Mouse (Mus musculus) macrophage (primary cell): Measurements from ENCODE around the gene Yeats2. TPM values are rescaled to one million over a fixed set of nuclear protein-coding genes. Genes with fewer than 3 reads are reported as not detected.
"Not testable (repeated sequence)": the region's sequence is repeated elsewhere in the genome, so short reads cannot be mapped to it uniquely, and the experiment has no call there.

Experiments used
- H3K27ac ChIP-seq: fragments of 350-480 bp; formaldehyde crosslinking; 2 replicates; pipeline ENCODE4 v1.9.0; 2021
- H3K36me3 ChIP-seq: fragments of 350-480 bp; formaldehyde crosslinking; 2 replicates; pipeline ENCODE4 v1.9.0; 2021; ENCODE audit errors: inconsistent target
- H3K4me3 ChIP-seq: fragments of 350-480 bp; formaldehyde crosslinking; 2 replicates; pipeline ENCODE4 v1.9.0; 2021; ENCODE audit errors: inconsistent target
- H3K79me2 ChIP-seq: fragments of 350-480 bp; formaldehyde crosslinking; 2 replicates; pipeline ENCODE4 v1.9.0; 2021; ENCODE audit errors: inconsistent target
- WGBS: methylation state at CpG from one replicate; pipeline ENCODE4 v1.1.7; 2026; ENCODE audit warnings: inconsistent platforms; ENCODE audit not compliant: missing documents; 5-methylcytosine and 5-hydroxymethylcytosine counted together
- polyA plus RNA-seq: library from polyadenylated mRNA; stranded (reverse); fragments of 250-400 nt; gene quantifications from 3 replicates; pipeline ENCODE4 v1.2.4, GENCODE M21; 2018; ENCODE audit warnings: inconsistent platforms
- total RNA-seq, 78 experiments: library from RNA; depleted of rRNA; stranded (reverse); fragments of 250-400 nt; gene quantifications; 1 replicate in 9 of 78; 2 replicates in 24 of 78; 3 replicates in 43 of 78; 4 replicates in 2 of 78; pipeline ENCODE4 v1.2.4; 2018; ENCODE audit warnings: inconsistent platforms in 56 of 78

Yeats2 gene
- total RNA-seq (2018; cell fraction: chromatin; rRNA removed) = 100 to 1,000 TPM in 3 of 26 experiments, 10 to 100 TPM in 23; 21.3 to 110 (median 82.1) TPM
- 1 to 10 TPM; 3.2 to 9.6 (median 6.8) TPM for total RNA-seq (2018; cell fraction: cytosol; rRNA removed)
- 10 to 100 TPM; 10.7 to 71.8 (median 34.2) TPM for total RNA-seq (2018; cell fraction: nucleus; rRNA removed)
- polyA plus RNA-seq = 8.0 to 8.7 TPM (median 8.4 TPM) in 3 replicates

DNA sequence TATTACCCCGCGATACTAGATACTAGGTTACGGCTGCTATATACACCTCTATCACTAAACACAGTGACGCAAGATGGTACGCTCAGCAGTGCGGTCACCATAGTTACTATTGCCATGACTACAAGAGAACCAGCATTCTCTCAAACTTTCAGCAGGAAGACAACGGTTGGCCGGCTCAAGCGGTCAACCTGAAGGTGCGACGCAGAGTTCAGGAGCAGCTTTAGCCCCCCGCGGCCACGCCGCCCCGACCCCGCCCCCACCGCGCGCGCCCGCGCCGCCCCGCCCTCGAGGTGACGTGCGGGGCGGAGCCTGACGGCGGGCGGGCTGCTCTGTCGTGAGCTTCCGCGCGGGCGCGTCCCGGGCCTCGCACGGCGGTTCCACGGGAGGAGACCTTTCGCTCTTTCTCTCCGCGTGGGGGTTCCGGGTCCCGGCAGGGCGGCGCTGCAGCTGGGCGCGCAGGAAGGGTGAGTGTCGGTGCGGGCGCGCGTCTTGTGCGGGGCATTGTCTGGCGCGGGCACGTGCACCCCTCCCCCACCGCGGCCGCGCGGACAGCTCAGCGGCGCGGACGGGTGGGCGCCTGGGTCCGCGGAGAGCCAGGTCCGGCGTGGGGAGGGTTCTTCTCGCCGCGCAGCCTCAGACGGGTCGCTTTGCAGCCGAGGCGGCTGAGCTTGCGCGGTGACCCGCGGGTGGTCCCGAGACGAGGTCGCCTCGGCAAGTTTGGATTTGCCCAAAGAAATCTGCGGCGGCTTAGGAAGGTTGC, at the start of gene Yeats2:
Gene Yeats2 (plus strand): TSS at position 292 of the 760 bp plus-strand sequence.
- H3K27ac ChIP-seq = no peak within 1 kb of the TSS
- peaks cover 45% of the 10 kb centered on the region for H3K79me2 ChIP-seq
- under 1% methylated on average over 40 of the region's 92 CpGs for WGBS
- no peaks in the 10 kb centered on the region for H3K36me3 ChIP-seq
- H3K4me3 ChIP-seq = peak within 1 kb of the TSS; percentile 48

DNA sequence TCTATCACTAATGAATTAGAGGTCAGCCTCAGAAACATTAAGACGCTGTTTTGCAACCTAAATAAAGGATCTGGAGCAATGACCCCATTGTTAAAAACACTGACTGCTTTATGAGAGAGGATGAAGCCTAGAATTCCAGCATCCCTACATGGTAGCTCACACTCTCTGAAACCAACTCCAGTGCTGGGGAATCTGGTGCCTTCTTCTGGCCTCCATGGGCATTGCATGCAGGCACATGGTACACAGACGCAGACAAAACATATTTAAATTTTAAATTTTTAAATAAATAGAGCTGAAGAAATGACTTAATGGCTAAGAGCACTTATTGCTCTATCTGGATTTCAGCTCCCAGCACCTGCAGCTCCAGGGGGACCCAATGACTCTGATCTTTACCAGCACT, 44.9 kb upstream of the Yeats2 start:
- 93% methylated on average over 2 of the region's 2 CpGs for WGBS
- Histone ChIP-seq H3K4me3 (no peak overlapping the region), H3K36me3 (no peaks in the 10 kb centered on the region), H3K27ac (no peak overlapping the region), H3K79me2 (peaks cover 28% of the 10 kb centered on the region)

DNA sequence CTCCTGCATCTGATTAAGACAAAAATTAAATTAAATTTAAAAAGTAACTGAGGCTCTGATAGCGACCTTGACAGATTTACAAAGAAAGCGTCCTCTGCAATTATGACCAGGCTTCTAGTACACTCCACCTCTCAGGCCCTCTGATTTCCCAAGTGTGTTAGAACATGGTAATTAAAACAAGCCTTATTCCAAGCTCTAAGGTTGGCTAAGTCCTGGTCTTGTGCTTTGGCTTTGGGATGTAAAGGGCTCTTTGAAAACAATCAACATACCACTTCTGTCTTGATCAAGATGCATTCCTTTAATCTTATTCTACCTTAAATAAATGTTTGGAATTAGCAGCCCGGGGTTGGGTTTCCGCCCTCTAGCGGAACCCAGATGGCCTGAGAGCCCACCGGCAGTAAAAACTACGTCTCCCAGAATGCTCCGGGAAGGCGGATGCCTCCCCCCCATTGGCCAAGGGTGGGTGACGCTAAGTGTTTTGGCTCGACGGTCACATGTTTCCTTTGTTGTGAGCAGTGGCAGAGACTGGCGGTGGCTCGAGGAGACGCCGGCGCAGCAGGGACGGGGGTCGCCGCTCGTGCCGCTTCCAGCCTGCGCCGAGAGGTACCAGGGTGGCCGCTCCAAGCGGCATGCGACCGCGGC, 43.7 kb upstream of the Yeats2 start, which contains the start of gene Klhl24:
Gene Klhl24 (plus strand): TSS at position 474 of the 642 bp plus-strand sequence.
- Histone ChIP-seq H3K4me3 (peak within 1 kb of the TSS; percentile 40), H3K27ac (peak within 1 kb of the TSS; percentile 49; the same call in 1 of the 2 replicates), H3K79me2 (peaks cover 41% of the 10 kb centered on the region), H3K36me3 (no peaks in the 10 kb centered on the region)
- 3% methylated on average over 20 of the region's 29 CpGs for WGBS

DNA sequence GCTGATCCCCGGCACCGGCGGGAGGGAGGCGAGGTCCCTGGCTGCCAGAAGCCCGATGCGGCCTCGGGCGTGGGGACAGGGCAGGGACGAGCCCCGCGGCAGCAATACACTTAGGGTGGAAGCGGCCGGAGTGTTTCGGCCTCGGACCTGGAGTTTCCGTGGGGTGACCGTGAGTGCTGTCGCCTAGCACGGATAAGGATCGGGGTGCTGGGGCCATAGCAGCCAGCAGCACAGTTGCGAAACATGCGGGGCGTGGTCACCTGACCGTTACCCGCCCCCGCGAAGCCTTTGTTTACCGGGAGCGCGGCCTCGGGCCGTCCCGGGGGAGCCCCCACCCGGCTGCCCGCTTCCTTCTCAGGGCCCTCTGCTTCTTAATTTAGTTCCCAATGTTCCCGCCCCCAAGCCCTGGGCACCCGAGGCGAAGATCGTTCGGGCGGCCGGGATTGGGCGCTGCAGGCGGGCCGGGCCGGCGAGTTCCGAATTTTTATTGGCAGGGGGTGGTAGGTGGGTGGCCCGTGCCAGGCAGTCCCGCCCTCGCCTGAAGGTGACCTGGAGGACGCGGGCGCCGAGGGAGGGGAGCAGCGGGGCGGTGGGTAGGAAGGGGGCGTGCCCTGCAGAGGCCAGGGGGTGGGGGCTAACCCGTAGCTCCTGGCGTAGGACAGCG, 43.0 kb upstream of the Yeats2 start:
- H3K36me3 ChIP-seq = peaks cover 6% of the 10 kb centered on the region; the same call in 1 of the 2 replicates
- H3K4me3 ChIP-seq = peak overlapping the region; percentile 40
- peaks cover 47% of the 10 kb centered on the region for H3K79me2 ChIP-seq
- peak overlapping the region; percentile 49; the same call in 1 of the 2 replicates for H3K27ac ChIP-seq
- under 1% methylated on average over 53 of the region's 61 CpGs for WGBS

DNA sequence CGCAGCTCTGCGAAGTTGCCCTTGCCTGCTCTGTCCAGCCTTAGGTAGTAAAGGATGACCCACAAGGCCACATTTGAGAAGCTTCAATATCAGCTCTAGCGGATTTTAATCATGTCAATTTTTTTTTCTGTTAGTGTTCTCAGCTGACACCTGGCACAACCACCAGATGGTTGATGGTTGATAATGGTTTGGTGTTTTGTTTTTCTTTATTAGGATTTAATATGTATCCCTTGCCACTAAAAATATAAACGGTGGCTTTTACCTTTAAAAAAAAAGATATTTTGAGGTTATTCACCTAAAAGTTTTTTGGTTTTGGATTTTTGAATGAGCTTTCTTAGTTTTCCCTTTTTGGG, 42.5 kb upstream of the Yeats2 start:
- Histone ChIP-seq H3K79me2 (peaks cover 52% of the 10 kb centered on the region), H3K27ac (no peak overlapping the region), H3K36me3 (peaks cover 10% of the 10 kb centered on the region; the same call in 1 of the 2 replicates), H3K4me3 (peak overlapping the region; percentile 33)
- 4% methylated on average over 4 of the region's 4 CpGs for WGBS

DNA sequence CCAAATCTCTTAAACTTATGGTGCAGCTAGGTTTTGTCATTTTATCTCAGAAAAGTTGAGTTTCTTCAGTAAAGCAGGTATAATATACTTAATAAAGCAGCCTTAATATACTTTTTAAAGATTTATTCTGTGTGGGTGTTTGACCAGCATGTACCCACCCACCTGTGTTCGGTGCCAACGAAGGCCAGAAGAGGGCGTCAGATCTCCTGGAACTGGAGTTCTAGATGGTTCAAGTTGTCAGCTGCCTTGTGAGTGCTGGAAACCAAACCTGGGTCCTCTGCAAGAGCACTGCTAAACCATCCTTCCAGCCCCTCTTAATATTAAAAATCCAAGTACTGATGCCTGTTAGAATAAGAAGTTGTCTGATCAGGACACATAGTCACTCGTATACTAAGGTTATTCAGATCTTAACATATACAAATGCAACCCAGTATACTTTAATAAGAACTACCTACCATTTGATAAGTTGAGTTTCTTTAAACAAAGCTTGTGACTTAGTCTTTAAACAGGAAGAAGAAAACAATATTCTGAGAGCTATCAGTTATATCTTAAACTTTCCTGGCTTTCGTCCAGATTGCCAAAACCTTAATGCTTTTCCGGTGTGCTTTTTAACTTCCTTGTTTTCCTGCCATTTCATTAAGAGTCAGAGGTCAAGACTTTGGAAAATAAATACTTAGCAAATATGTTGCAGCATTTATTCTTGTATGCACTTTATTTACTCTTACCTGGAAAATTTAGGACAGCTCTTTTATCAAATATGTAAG, 41.8 kb upstream of the Yeats2 start:
- H3K27ac ChIP-seq = no peak overlapping the region
- peaks cover 59% of the 10 kb centered on the region for H3K79me2 ChIP-seq
- 61% methylated on average over 6 of the region's 6 CpGs for WGBS
- H3K4me3 ChIP-seq = no peak overlapping the region
- peaks cover 15% of the 10 kb centered on the region; the same call in 1 of the 2 replicates for H3K36me3 ChIP-seq

DNA sequence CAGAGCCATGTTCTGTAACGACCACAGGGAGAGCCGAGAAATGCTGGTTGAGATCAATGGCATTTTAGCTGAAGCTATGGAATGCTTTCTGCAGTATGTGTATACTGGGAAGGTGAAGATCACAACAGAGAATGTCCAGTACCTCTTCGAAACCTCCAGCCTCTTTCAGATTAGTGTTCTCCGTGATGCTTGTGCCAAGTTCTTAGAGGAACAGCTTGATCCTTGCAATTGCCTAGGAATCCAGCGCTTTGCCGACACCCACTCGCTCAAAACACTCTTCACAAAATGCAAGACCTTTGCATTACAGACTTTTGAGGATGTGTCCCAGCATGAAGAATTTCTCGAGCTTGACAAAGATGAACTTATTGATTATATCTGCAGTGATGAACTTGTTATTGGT, 33.9 kb upstream of the Yeats2 start:
- H3K4me3 ChIP-seq = no peak overlapping the region
- 93% methylated on average over 8 of the region's 8 CpGs for WGBS
- peaks cover 96% of the 10 kb centered on the region; the same call in 1 of the 2 replicates for H3K79me2 ChIP-seq
- no peak overlapping the region for H3K27ac ChIP-seq
- H3K36me3 ChIP-seq = peaks cover 57% of the 10 kb centered on the region

DNA sequence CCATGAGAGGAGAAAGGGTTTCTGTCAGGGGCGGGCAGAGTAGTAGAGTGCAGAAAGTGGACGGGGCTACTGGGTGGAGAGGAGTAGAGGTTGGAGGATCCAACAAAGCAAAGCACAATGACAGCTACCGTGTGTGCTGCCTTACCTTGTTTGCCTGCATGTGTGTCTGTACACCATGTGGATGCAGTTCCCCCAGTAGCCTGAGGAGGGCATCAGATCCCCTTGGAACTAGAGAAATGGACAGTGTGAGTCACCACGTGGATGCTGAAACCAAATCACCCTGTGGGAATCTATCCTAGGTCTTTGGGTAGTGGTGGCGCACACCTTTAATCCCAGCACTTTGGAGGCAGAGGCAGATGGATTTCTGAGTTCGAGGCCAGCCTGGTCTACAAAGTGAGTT, 31.9 kb upstream of the Yeats2 start:
- H3K27ac ChIP-seq = no peak overlapping the region
- peaks cover 42% of the 10 kb centered on the region for H3K36me3 ChIP-seq
- H3K4me3 ChIP-seq = no peak overlapping the region
- WGBS = 94% methylated on average over 6 of the region's 6 CpGs
- peaks cover 85% of the 10 kb centered on the region; the same call in 1 of the 2 replicates for H3K79me2 ChIP-seq

DNA sequence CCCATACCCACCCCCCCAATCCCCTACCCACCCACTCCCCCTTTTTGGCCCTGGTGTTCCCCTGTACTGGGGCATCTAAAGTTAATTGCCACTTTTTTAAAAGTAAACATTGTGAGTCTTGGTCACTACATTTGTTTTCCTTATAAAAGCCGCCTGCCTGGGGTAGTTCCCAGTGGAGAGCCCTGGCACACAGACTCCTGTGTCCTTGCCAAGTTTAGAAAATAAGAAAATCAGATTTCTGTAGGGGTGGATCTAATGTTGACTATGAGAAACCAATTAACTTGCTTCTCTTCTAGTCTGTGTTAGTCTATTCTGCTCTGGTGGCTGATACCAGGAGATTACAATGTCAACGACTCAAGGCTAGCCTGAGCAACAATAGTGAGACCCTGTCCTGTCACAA, 28.2 kb upstream of the Yeats2 start:
- H3K36me3 ChIP-seq = peaks cover 46% of the 10 kb centered on the region
- peaks cover 48% of the 10 kb centered on the region; the same call in 1 of the 2 replicates for H3K79me2 ChIP-seq
- H3K27ac ChIP-seq = no peak overlapping the region
- no peak overlapping the region for H3K4me3 ChIP-seq
- WGBS = 89% methylated on average over 2 of the region's 2 CpGs

DNA sequence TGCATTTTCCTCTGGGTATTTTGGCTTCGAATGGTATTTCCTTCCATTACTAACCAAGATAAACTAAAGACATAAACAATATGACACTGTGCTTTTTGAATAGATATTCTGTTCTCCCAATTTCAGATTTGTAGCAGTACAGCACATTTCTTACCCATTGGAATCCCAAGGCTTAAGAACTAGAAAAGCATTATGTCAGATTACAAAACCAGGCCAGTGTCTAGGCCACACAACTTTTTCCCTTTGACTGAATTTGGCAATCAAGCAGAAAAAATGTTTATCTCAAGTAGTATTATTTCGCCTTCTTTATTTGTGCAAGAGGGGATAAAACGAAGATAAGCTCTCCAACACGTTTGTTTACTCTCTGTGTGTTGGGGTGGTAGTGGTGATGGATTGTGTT, 24.8 kb upstream of the Yeats2 start:
- no peak overlapping the region for H3K27ac ChIP-seq
- WGBS = 100% methylated on average over 4 of the region's 4 CpGs
- H3K79me2 ChIP-seq = peaks cover 18% of the 10 kb centered on the region; the same call in 1 of the 2 replicates
- H3K36me3 ChIP-seq = peaks cover 56% of the 10 kb centered on the region
- no peak overlapping the region for H3K4me3 ChIP-seq

DNA sequence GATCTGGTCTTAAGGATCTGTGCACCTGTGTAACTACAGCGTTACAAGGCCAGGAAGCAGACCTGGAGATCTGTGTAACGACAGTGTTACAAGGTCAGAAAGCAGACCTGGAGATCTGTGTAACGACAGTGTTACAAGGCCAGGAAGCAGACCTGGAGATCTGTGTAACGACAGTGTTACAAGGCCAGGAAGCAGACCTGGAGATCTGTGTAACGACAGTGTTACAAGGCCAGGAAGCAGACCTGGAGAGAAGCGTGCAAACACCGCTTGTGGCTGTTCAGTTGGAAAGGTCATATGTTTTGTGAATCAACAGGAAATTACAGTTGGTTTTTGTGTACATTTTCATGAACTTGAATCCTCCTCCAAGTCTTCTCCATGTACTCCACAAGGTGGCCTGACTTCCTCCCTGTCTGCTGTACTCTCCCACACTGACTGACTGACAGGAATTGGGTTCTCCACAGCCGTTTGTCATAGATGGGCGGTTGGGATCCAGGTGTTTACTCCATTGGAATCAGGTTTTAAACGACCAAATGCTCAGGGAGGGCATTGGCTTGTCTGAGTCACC, 14.5 kb upstream of the Yeats2 start:
- peaks cover 36% of the 10 kb centered on the region for H3K36me3 ChIP-seq
- not testable (repeated sequence) for H3K4me3 ChIP-seq, H3K27ac ChIP-seq, H3K79me2 ChIP-seq
- WGBS = 41% methylated on average over 10 of the region's 10 CpGs

DNA sequence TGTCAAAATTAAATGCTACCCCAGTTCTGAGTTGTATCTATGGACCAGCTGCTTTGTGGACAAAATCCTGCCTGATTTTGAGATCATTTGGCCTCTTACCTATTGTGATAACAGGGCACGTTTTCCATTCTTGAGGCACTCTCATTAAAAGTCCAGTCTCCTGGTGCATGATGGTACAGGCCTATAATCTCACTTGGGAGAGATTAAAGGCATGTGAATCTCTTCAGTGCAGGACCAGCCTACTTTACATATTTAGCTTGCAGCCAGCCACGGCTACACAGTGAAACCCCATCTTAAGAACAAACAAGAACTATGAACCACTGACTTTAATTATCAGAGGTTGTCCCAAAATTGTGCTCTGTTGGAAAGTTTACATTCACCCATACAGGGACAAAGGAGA, 10.5 kb upstream of the Yeats2 start:
- Histone ChIP-seq H3K27ac (no peak overlapping the region), H3K79me2 (no peaks in the 10 kb centered on the region), H3K4me3 (no peak overlapping the region), H3K36me3 (peaks cover 6% of the 10 kb centered on the region; the same call in 1 of the 2 replicates)
- WGBS = 96% methylated on average over 2 of the region's 2 CpGs

DNA sequence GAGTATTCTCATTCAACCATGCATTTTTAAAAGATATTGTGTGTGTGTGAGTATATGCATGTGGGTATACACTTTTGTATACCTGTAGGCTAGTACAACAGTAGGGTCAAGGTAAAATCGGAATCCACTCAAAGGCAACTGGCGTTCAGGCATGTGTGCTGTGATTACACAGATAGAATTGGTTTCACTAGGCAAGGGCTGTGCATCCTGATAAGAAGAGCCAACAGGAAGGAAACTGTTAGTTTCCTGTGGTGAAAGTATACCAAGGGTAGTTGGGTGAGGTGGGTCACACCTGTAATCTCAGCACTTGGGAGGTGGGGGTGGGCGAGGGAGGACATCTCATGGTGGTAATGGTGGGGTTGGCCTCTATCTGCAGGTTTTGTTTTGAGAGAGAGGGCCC, 3.7 kb downstream of the Yeats2 start:
- H3K36me3 ChIP-seq = no peaks in the 10 kb centered on the region
- H3K27ac ChIP-seq = no peak overlapping the region
- WGBS = 88% methylated on average over 3 of the region's 3 CpGs
- H3K79me2 ChIP-seq = peaks cover 80% of the 10 kb centered on the region
- no peak overlapping the region for H3K4me3 ChIP-seq
